Mouse (Mus musculus) left cerebral cortex, postnatal 4 days (tissue): Measurements from ENCODE around the gene Gsdma. TPM values are rescaled to one million over a fixed set of nuclear protein-coding genes. Genes with fewer than 3 reads are reported as not detected.
A peak's percentile ranks its signal among the peaks of the same experiment; 100 is the strongest.
"Not testable (repeated sequence)": the region's sequence is repeated elsewhere in the genome, so short reads cannot be mapped to it uniquely, and the experiment has no call there.

ENCODE experiments used
- DNase-seq: peaks from one replicate; pipeline ENCODE4 v3.0.0-alpha.2; 2022
- intact Hi-C: fragments of 180-260 bp; cut with DNase I; formaldehyde crosslinking; loops from one replicate; pipeline ENCODE4 v1.15.1; 2025
- total RNA-seq, 2 experiments: library from RNA; stranded (reverse); gene quantifications; 2 replicates each; pipeline ENCODE4 v1.2.3; 2021

Gene Gsdma
- total RNA-seq, 2 experiments from 2014 or later = not detected

DNA sequence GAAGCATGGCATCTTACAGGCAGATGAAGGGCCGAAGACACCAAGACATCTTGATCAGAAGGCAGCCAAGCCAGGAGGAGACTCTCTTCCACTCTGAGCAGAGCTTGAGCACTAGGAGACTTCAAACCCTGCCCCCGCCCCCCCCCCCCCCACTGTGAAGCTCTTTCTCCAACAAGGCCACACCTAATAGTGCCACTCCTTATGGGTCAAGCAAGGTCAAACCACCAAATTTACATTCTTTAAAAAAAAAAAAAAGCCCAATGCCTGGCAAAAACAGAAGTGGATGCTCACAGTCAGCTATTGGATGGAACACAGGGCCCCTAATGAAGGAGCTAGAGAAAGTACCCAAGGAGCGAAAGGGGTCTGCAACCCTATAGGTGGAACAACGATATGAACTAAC is 16.4 kb downstream of the Gsdma start:
- DNase-seq, intact Hi-C loops: not testable (repeated sequence)

DNA sequence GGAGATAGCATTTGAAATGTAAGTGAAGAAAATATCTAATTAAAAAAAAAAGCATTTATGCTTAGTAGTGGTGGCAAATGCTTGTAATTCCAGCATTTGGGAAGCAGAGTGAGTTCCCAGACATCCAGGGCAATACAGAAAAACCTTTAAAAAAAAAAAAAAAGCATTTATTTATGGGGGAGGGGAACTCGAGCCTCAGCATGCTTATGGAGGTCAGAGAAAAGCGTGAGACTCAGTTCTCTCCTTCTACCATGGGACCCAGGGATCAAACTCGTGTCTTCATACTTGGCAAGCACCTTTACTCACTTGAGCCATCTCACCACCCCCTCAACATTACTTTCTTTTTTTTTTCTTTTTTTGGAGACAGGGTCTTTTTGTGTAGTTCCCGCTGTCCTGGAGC is 17.0 kb downstream of the Gsdma start:
- no peak for DNase-seq
- intact Hi-C loops = no loop called here

DNA sequence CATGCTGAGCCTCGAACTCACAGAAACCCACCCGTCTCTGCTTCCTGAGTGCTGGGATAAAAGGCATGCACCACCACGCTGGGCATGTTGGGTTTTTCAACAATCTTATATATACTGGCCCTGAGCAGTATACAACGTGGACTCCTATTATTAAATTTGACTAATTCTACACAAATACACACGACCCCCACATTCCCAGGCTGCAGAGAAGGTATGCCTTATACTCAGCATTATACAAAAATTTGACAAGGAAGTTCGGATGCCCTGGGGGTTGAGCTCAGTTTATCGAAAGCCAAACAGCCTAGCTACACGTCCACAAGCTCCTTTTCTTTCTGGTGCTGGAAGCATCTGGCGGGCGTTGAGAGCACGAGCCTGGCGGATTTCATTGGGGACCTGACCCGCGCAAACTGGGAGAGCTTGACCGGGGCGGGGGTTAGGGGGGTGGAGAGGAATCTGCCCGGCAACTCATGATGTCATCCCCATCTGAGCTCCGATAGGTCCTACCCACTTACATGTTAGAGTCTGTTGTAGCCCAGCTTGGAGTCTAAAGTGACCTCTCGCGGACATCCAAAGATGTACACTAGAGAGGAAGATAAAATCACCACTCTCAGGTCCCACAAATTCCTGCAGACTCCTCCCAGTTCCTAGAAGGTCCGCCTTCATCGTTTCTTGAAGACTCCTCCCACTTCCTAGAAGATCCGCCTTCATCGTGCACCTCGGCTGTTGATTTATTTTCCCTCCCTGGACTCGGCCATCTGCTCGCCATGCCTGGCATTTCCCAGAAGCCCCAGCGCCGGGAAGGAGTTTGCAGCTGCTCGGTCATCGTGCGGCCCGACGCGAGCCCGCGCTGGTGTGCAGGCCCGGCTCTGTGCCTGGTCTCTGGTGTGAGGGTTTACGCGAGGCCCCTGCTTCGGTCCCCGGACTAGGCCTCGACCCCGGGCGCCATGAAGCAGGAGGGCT is 17.9 kb downstream of the Gsdma start, which contains the start of gene Psmd3:
TSS of gene Psmd3 (plus strand) at position 769 of the 960 bp plus-strand sequence.
- intact Hi-C loops = no loop called here

GRCm38 (mm10) chr11:98682811-98683210 is 18.7 kb downstream of the Gsdma start:
- intact Hi-C loops = no loop called here
- DNase-seq = no peak

More for the DNA sequence above, 17.9 kb downstream of the Gsdma start, which contains the start of gene Psmd3:
- peak; percentile 95 for DNase-seq

DNA sequence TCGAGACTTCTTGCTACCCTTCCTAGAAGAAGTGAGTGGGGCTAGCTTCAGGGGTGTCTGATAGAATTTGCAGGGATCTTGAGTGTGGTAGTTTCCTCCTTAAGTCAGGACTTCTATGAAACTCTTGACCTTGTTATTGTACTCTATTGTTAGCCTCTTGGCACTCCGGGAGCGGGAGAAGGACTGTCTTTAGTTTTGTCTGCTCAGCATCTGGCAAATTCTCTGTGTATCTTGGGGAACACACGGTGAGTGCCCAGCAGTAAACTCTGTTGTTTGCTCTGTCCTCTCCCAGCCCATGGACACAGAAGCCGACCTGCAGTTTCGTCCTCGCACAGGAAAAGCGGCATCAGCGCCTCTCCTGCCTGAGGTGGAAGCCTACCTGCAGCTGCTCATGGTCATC is 21.5 kb downstream of the Gsdma start:
- no peak for DNase-seq

GRCm38 (mm10) chr11:98686976-98687375 is 22.8 kb downstream of the Gsdma start:
- no peak for DNase-seq

More for the DNA sequence above, 21.5 kb downstream of the Gsdma start:
- intact Hi-C loops = no loop called here

DNA sequence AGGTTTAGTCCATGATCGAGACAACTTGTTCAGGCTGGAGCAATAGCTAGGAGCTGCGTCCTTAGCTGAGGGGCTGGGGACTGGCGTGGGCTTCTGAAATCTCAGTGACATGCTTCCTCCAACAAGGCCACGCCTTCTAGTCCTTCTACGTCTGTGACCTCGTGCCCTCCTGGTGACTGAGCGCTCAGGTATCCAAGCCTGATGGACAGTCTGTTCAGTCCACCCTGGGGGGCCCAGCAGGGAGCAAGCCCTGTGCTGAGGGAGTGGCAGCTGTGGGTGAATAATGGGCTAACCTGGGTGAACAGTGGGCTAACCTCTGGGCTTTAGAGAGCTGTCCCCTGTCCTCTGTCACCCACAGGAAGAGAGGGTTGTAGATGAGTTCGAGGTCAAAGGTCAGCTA is 23.9 kb downstream of the Gsdma start:
- DNase-seq = no peak
- intact Hi-C loops = no loop called here

More at GRCm38 (mm10) chr11:98686976-98687375, 22.8 kb downstream of the Gsdma start:
- intact Hi-C loops = no loop called here

- no peak for DNase-seq
- intact Hi-C loops = no loop called here
These were observed 29.1 kb downstream of the Gsdma start for GRCm38 (mm10) chr11:98693201-98693600.

GRCm38 (mm10) chr11:98693746-98694145 is 29.6 kb downstream of the Gsdma start:
- DNase-seq = no peak
- intact Hi-C loops = no loop called here

GRCm38 (mm10) chr11:98694301-98694700 is 30.1 kb downstream of the Gsdma start:
- DNase-seq = no peak
- intact Hi-C loops = no loop called here

GRCm38 (mm10) chr11:98695408-98695807 is 31.3 kb downstream of the Gsdma start:
- intact Hi-C loops = no loop called here
- DNase-seq = no peak

DNA sequence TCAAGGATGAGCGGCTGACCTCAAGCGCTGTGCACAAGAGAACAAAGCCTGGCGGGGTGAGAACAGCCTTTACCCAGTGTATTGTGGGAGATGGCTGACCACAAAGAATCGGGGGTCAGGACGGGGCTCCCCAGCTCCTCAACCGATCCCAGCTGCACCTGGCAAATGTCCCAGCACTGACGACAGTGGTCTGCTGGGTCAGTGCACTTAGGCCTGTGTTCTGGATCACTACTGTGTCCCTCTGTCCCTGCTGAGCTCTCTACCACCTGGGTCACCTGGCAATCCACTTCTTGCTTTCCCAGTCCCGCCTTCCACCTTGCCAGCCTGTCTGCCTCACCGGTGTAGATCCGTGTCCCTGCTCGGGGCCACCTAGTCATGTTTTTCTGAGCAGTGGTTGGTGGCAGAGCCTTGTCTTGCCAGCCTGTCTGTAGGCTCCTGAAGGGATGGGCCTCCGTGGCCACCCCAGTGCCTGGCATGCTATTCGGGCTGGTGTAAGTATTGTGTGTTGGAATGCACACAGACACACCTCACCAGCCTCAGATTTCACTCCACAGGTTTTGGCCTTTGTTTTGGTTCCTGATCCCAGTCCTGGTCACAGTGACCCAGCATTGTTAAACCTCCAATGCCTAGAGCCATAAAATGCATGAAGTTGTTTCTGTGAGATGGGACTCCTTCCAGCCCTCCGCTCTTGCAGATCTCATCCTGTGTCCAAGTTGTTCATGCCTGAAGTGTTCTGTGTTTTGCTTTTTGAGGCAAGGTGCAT is 32.5 kb downstream of the Gsdma start:
- no peak for DNase-seq
- intact Hi-C loops = no loop called here

- intact Hi-C loops = no loop called here
- no peak for DNase-seq
These were observed 33.1 kb downstream of the Gsdma start for GRCm38 (mm10) chr11:98697225-98697624.

DNA sequence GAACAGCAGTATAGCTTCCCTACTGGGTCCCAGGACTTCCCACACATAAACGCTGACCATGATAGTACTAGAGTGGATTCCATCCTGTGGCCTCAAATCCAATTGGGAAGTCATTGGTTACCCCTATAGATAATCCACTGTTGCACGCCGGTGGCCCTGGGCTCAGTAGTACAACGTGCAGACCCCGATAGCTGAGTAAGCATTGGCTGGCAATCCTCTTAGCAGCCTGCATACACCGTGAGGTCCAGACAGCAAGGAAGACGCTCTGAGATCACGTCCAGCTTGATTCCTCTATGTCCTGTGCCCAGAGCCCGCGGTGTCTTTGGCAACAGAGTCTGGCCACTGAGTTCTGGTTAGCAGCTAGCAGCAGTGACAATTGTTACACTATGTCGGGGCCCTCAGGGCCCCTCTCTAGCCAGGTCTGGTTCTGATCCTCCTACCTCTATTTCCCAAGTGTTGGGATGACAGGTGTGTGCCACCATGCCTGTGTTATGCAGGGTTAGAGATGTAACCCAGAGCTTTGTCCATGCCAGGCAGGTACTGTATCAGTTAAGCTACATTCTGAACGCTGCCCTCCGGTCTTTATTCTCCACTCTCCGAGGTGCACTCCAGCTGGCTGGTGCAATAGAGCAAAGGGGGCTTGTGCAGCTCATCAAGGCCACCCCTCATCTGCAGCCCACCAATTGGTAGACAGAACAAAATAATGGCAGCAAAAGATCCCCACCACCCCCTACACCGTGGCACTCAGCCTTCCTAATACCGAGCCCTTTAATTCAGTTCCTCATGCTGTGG is 34.9 kb downstream of the Gsdma start:
- no peak for DNase-seq
- intact Hi-C loops = no loop called here

DNA sequence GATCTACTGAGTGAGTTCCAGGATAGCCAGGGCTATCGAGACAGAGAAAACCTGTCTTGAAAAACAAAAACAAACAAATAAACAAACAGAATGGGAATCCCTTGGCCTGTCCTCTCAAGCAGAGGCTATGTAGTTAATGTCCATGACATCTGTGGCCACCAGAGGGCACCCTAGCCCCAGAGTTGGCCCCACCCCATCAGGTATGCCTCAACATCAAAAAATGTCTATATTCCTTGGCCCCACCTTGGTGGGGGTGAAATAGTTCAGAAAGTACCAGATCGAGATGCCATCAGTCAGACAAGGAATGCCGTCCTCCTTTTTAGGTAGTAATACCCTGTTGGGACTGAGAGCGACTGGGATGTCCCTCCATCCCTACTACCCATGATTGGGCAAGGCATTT is 35.8 kb downstream of the Gsdma start:
- DNase-seq = peak; percentile 81
- intact Hi-C loops = loop anchor here (5.0 kb wide), 1 partner anchor 87 kb away; no protein-coding TSS in a partner anchor

DNA sequence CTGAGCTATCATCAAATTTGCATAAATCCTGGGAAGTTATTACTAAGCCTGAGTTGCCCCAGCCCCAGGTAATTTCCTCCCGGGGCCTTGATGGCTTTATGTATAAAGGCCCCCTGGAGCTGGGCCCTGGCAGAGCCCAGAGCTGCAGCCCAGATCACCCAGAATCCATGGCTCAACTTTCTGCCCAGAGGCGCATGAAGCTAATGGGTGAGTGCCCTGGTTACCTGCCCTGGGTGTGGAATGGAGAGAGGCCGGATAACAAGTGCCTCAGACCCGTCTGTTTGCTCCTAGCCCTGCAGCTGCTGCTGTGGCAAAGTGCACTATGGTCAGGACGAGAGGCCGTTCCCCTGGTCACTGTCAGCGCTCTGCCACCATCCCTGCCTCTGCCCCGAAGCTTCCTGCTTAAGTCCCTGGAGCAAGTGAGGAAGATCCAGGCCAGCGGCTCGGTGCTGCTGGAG is 37.1 kb downstream of the Gsdma start, which contains the start of gene Csf3:
TSS of gene Csf3 (plus strand) at position 51 of the 458 bp plus-strand sequence.
- DNase-seq = no peak
- intact Hi-C loops = loop anchor here (5.0 kb wide), 1 partner anchor 86 kb away; no protein-coding TSS in a partner anchor

- intact Hi-C loops = loop anchor here (5.0 kb wide), 1 partner anchor 85 kb away; no protein-coding TSS in a partner anchor
- DNase-seq = no peak
These were observed 38.2 kb downstream of the Gsdma start for GRCm38 (mm10) chr11:98702323-98702722.

DNA sequence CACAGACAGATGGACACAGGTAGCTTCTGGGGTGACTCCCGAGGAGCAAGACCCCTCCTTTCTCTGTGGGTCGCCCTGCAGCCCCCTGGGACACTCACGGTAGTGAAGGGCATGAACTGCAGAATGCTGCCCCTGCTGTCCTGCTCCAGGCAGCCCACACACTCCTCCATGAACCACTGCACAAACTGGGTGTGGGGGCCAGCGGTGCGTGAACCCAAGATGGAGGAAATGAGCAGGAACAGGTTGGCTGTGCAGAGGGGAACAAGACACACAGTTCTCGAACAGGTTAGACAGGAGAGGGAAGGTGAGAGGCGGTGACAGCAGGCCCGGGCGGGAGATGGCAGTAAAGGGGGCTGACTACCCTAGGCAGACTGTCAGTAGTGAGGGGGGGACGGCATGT is 40.9 kb downstream of the Gsdma start:
- intact Hi-C loops = no loop called here
- DNase-seq = no peak

- intact Hi-C loops = no loop called here
- peak; percentile 42 for DNase-seq
These were observed 43.5 kb downstream of the Gsdma start for GRCm38 (mm10) chr11:98707401-98708281.
